Mouse (Mus musculus): ENCODE data around the gene Ppp1r3g. TPM values are rescaled to one million over a fixed set of nuclear protein-coding genes. Genes with fewer than 3 reads are reported as not detected.

Gene Ppp1r3g
- total and polyA plus RNA-seq, 2 experiments from 2014 or later: 0.50 to 4.3 TPM

- no peak overlapping the region for H3K4me2 ChIP-seq (ENCODE audit: low read depth, low read length)
- WGBS: 52% methylated on average over 8 of the region's 8 CpGs
- H3K4me3 ChIP-seq (ENCODE audit: low read length): no peak overlapping the region
- H3K36me3 ChIP-seq (ENCODE audit: insufficient read depth, low read length): no peaks in the 10 kb centered on the region
- no peaks in the 10 kb centered on the region for H3K9me3 ChIP-seq (ENCODE audit: low read length)
- DNase-seq (ENCODE audit: low spot score) (peak; percentile 54), ATAC-seq (peak; percentile 46; the same call in 1 of the 2 replicates)
- TF ChIP-seq CTCF (IDR thresholded peaks at IDR 0.05; ENCODE audit: low read depth): no peak
- no peaks in the 10 kb centered on the region for H3K27me3 ChIP-seq (ENCODE audit: insufficient read depth, low read length)
- no peak overlapping the region for H3K27ac ChIP-seq
- no peak overlapping the region for H3K9ac ChIP-seq (replicated peaks; ENCODE audit: low read length)
- no peaks in the 10 kb centered on the region for H3K4me1 ChIP-seq (ENCODE audit: insufficient read depth, low read length)
These were observed 35.4 kb downstream of the Ppp1r3g start for GRCm38 (mm10) chr13:35994067-35994466.

DNA sequence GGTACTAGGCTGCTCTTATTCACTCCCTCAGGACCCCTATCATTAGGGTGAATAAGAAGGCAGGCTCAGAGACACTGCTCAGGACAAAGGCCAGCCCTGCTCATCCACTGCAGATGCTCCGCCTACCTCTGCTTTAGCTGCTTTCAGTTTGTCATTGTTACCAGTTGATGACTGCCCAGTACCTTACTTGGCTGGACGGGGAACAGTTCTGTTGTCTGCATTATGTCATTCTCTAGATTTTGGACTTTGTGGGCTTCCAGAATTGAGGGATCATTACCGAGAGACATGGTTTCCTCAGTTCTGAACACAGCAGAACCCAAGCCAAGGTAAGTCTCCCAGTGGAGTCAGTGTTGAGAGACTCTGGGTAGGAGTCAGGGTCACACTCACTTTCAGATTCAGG lies 36.6 kb downstream of the Ppp1r3g start:
- DNase-seq (ENCODE audit: low spot score): no peak
- Histone ChIP-seq H3K9me3 (ENCODE audit: low read length) (no peaks in the 10 kb centered on the region), H3K36me3 (ENCODE audit: insufficient read depth, low read length) (no peaks in the 10 kb centered on the region), H3K9ac (replicated peaks; ENCODE audit: low read length) (no peak overlapping the region), H3K4me3 (ENCODE audit: low read length) (no peak overlapping the region), H3K4me1 (ENCODE audit: insufficient read depth, low read length) (no peaks in the 10 kb centered on the region), H3K27me3 (ENCODE audit: insufficient read depth, low read length) (no peaks in the 10 kb centered on the region), H3K27ac (no peak overlapping the region), H3K4me2 (ENCODE audit: low read depth, low read length) (no peak overlapping the region)
- 84% methylated on average over 3 of the region's 3 CpGs for WGBS
- no peak for TF ChIP-seq CTCF (IDR thresholded peaks at IDR 0.05; ENCODE audit: low read depth)
- ATAC-seq: no peak

DNA sequence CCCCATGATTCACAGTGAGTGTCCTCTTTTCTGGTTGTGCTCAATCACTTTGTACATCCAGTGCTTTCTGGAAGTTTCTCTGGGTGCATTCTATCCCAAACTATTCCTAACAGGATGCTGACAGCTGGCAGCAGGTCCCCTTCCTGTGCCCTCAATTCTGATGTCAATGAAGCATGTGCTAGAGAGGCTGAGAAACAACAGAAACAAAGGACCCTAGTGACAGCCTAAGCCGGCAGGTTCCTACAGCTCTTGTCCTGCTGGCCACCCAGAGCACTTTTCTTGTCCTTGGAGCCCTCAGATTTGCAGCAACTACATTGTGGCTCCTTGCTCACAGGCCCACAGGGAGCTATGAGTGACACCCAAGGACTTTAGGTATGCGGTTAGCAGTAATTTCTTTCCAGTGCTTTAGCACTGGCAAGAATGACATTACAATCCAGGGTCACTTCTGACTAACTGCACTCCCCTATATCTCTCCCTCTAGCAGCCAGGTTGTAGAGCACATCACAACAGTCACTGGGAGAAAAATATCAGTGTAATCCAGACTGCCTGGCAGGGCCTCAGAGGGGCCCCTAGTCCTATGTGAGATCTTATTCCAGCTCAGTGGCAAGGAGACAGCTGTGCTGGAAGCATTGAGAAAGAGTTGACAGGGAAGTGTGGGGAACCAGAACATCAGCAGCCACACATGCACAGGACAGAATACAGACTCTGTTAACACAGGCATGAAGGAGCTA lies 37.2 kb downstream of the Ppp1r3g start:
- WGBS: 55% methylated on average over 2 of the region's 2 CpGs
- H3K27me3 ChIP-seq (ENCODE audit: insufficient read depth, low read length): no peaks in the 10 kb centered on the region
- no peak overlapping the region for H3K4me2 ChIP-seq (ENCODE audit: low read depth, low read length)
- no peaks in the 10 kb centered on the region for H3K4me1 ChIP-seq (ENCODE audit: insufficient read depth, low read length)
- H3K36me3 ChIP-seq (ENCODE audit: insufficient read depth, low read length): no peaks in the 10 kb centered on the region
- no peak overlapping the region for H3K9ac ChIP-seq (replicated peaks; ENCODE audit: low read length)
- DNase-seq (ENCODE audit: low spot score) (no peak), ATAC-seq (no peak)
- H3K27ac ChIP-seq: no peak overlapping the region
- no peak for TF ChIP-seq CTCF (IDR thresholded peaks at IDR 0.05; ENCODE audit: low read depth)
- H3K9me3 ChIP-seq (ENCODE audit: low read length): no peaks in the 10 kb centered on the region
- no peak overlapping the region for H3K4me3 ChIP-seq (ENCODE audit: low read length)

DNA sequence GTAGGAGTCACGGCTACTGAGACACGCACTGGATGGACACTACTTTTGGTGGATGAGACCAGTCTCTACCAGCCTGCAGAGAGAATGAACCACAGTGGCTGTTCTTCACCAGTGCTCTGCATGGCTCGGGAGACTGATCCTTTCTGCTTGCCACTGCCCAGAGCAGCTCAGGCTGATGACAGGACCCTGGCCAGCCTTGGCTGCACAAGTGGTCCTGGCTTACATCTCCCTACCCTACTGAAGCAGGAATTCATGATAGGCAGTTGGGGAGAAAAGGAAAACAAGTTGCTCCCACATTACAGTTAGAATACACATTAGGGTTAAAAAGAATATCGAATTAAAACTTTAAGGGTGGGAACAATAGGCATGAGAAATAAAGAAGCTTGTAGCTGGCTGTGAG lies 39.0 kb downstream of the Ppp1r3g start:
- no peaks in the 10 kb centered on the region for H3K27me3 ChIP-seq (ENCODE audit: insufficient read depth, low read length)
- H3K4me1 ChIP-seq (ENCODE audit: insufficient read depth, low read length): no peaks in the 10 kb centered on the region
- no peak overlapping the region for H3K9ac ChIP-seq (replicated peaks; ENCODE audit: low read length)
- H3K27ac ChIP-seq: no peak overlapping the region
- no peaks in the 10 kb centered on the region for H3K36me3 ChIP-seq (ENCODE audit: insufficient read depth, low read length)
- TF ChIP-seq CTCF (IDR thresholded peaks at IDR 0.05; ENCODE audit: low read depth): no peak
- no peak overlapping the region for H3K4me3 ChIP-seq (ENCODE audit: low read length)
- H3K4me2 ChIP-seq (ENCODE audit: low read depth, low read length): no peak overlapping the region
- WGBS: 88% methylated on average over 4 of the region's 4 CpGs
- ATAC-seq (no peak), DNase-seq (ENCODE audit: low spot score) (no peak)
- no peaks in the 10 kb centered on the region for H3K9me3 ChIP-seq (ENCODE audit: low read length)

- DNase-seq (ENCODE audit: low spot score): no peak
- WGBS: 95% methylated on average over 1 of the region's 1 CpGs
- H3K27ac ChIP-seq: no peak overlapping the region
These were observed 42.2 kb downstream of the Ppp1r3g start for GRCm38 (mm10) chr13:36000798-36001197.

GRCm38 (mm10) chr13:36009981-36010380 lies 51.3 kb downstream of the Ppp1r3g start:
- no peak overlapping the region for H3K9ac ChIP-seq (replicated peaks; ENCODE audit: low read length)
- H3K27me3 ChIP-seq (ENCODE audit: insufficient read depth, low read length): no peaks in the 10 kb centered on the region
- 72% methylated on average over 2 of the region's 2 CpGs for WGBS
- no peak for TF ChIP-seq CTCF (IDR thresholded peaks at IDR 0.05; ENCODE audit: low read depth)
- H3K4me3 ChIP-seq (ENCODE audit: low read length): no peak overlapping the region
- no peaks in the 10 kb centered on the region for H3K9me3 ChIP-seq (ENCODE audit: low read length)
- no peak for ATAC-seq
- H3K27ac ChIP-seq: no peak overlapping the region
- H3K4me1 ChIP-seq (ENCODE audit: insufficient read depth, low read length): no peaks in the 10 kb centered on the region
- no peak for DNase-seq (ENCODE audit: low spot score)
- H3K36me3 ChIP-seq (ENCODE audit: insufficient read depth, low read length): no peaks in the 10 kb centered on the region
- H3K4me2 ChIP-seq (ENCODE audit: low read depth, low read length): no peak overlapping the region

More at GRCm38 (mm10) chr13:36000798-36001197, 42.2 kb downstream of the Ppp1r3g start:
- Histone ChIP-seq H3K36me3 (ENCODE audit: insufficient read depth, low read length) (no peaks in the 10 kb centered on the region), H3K4me1 (ENCODE audit: insufficient read depth, low read length) (no peaks in the 10 kb centered on the region), H3K9ac (replicated peaks; ENCODE audit: low read length) (no peak overlapping the region), H3K4me2 (ENCODE audit: low read depth, low read length) (no peak overlapping the region), H3K27me3 (ENCODE audit: insufficient read depth, low read length) (no peaks in the 10 kb centered on the region), H3K4me3 (ENCODE audit: low read length) (no peak overlapping the region), H3K9me3 (ENCODE audit: low read length) (no peaks in the 10 kb centered on the region)
- ATAC-seq: no peak
- TF ChIP-seq CTCF (IDR thresholded peaks at IDR 0.05; ENCODE audit: low read depth): no peak

- Histone ChIP-seq H3K9ac (replicated peaks; ENCODE audit: low read length) (no peak overlapping the region), H3K9me3 (ENCODE audit: low read length) (no peaks in the 10 kb centered on the region), H3K4me1 (ENCODE audit: insufficient read depth, low read length) (no peaks in the 10 kb centered on the region), H3K4me2 (ENCODE audit: low read depth, low read length) (no peak overlapping the region), H3K27ac (no peak overlapping the region), H3K4me3 (ENCODE audit: low read length) (no peak overlapping the region), H3K36me3 (ENCODE audit: insufficient read depth, low read length) (no peaks in the 10 kb centered on the region), H3K27me3 (ENCODE audit: insufficient read depth, low read length) (no peaks in the 10 kb centered on the region)
- WGBS: 64% methylated on average over 3 of the region's 3 CpGs
- TF ChIP-seq CTCF (IDR thresholded peaks at IDR 0.05; ENCODE audit: low read depth): no peak
- DNase-seq (ENCODE audit: low spot score): no peak
- ATAC-seq: no peak
These were observed 57.0 kb downstream of the Ppp1r3g start for GRCm38 (mm10) chr13:36015636-36016035.

Measured in hindbrain, postnatal 0 days (tissue).